Mouse (Mus musculus) intestine, embryonic 14.5 days (tissue): ENCODE data around the gene Celf5. TPM values are rescaled to one million over a fixed set of nuclear protein-coding genes. Genes with fewer than 3 reads are reported as not detected.

Source experiments
- ATAC-seq: fragments of 200-750 bp; cut with Nextera tagmentation; replicated peaks from 2 replicates; pipeline ENCODE4 v1.8.0; 2017; ENCODE audit warnings: low read depth, moderate number of reproducible peaks, moderate TSS enrichment, moderate library complexity; ENCODE audit not compliant: low FRiP score, low TSS enrichment
- DNase-seq: peaks from one replicate; pipeline ENCODE4 v3.0.0-alpha.2; 2018; ENCODE audit warnings: low spot score
- H3K27ac ChIP-seq: fragments of 300-500 bp; sonication (generic); 2 replicates; pipeline ENCODE4 v1.5.1; 2014; ENCODE audit warnings: low read depth, mild to moderate bottlenecking, control low read depth
- H3K27me3 ChIP-seq: fragments of 300-500 bp; sonication (generic); replicated peaks from 2 replicates; pipeline ENCODE4 v1.6.1; 2014; ENCODE audit warnings: low read length, control low read depth; ENCODE audit not compliant: control insufficient read depth, insufficient read depth
- H3K36me3 ChIP-seq: fragments of 300-500 bp; sonication (generic); 2 replicates; pipeline ENCODE4 v1.6.1; 2014; ENCODE audit warnings: low read length, control low read depth; ENCODE audit not compliant: control insufficient read depth, insufficient read depth
- H3K4me1 ChIP-seq: fragments of 300-500 bp; sonication (generic); replicated peaks from 2 replicates; pipeline ENCODE4 v1.6.1; 2014; ENCODE audit warnings: low read length, control low read depth, mixed read lengths; ENCODE audit not compliant: control insufficient read depth, insufficient read depth
- H3K4me2 ChIP-seq: fragments of 300-500 bp; sonication (generic); 2 replicates; pipeline ENCODE4 v1.6.1; 2014; ENCODE audit warnings: low read length
- H3K4me3 ChIP-seq: fragments of 300-500 bp; sonication (generic); 2 replicates; pipeline ENCODE4 v1.5.1; 2014; ENCODE audit warnings: low read depth, low read length, control low read depth, mixed read lengths
- H3K9ac ChIP-seq: fragments of 300-500 bp; sonication (generic); 2 replicates; pipeline ENCODE4 v1.6.1; 2014; ENCODE audit warnings: mild to moderate bottlenecking, low read length
- H3K9me3 ChIP-seq: fragments of 300-500 bp; sonication (generic); 2 replicates; pipeline ENCODE4 v1.6.1; 2016; ENCODE audit warnings: low read length, control low read depth; ENCODE audit not compliant: control insufficient read depth
- WGBS: fragments of 180-500 bp; shearing (Covaris S2); extraction: QIAGEN DNeasy Blood & Tissue Kit; methylation state at CpG from one replicate; pipeline ENCODE4 v1.1.7; 2014; 5-methylcytosine and 5-hydroxymethylcytosine counted together
- polyA plus RNA-seq: library from polyadenylated mRNA; unstranded; fragments of >200 nt; fragmentation: Nextera tagmentation; extraction: Ambion mirVana; gene quantifications from 2 replicates; pipeline ENCODE4 v1.2.1, GENCODE M21; 2014

Celf5 gene
- polyA plus RNA-seq, 1 experiment from 2014 or later = 1.3 TPM

GRCm38 (mm10) chr10:81486496-81486895 lies 4.0 kb upstream of the Celf5 start:
- Histone ChIP-seq H3K4me1 (no peaks in the 10 kb centered on the region), H3K27me3 (peaks cover 10% of the 10 kb centered on the region), H3K9me3 (no peaks in the 10 kb centered on the region), H3K36me3 (peaks cover 56% of the 10 kb centered on the region), H3K4me2 (no peak overlapping the region), H3K27ac (no peak overlapping the region), H3K9ac (no peak overlapping the region), H3K4me3 (no peak overlapping the region)
- WGBS = 84% methylated on average over 10 of the region's 10 CpGs
- DNase-seq = no peak
- no peak for ATAC-seq

- 72% methylated on average over 7 of the region's 7 CpGs for WGBS
- H3K27ac ChIP-seq = no peak overlapping the region
- H3K4me2 ChIP-seq = no peak overlapping the region
- no peak overlapping the region for H3K4me3 ChIP-seq
- no peaks in the 10 kb centered on the region for H3K9me3 ChIP-seq
- H3K27me3 ChIP-seq = peaks cover 20% of the 10 kb centered on the region
- H3K9ac ChIP-seq = no peak overlapping the region
- no peak for DNase-seq
- ATAC-seq = no peak
- peaks cover 46% of the 10 kb centered on the region for H3K36me3 ChIP-seq
- no peaks in the 10 kb centered on the region for H3K4me1 ChIP-seq
Observed at GRCm38 (mm10) chr10:81485479-81486018, 3.0 kb upstream of the Celf5 start.

- ATAC-seq (no peak), DNase-seq (no peak)
- Histone ChIP-seq H3K4me2 (no peak overlapping the region), H3K27ac (no peak overlapping the region), H3K4me1 (no peaks in the 10 kb centered on the region), H3K36me3 (peaks cover 41% of the 10 kb centered on the region), H3K9me3 (no peaks in the 10 kb centered on the region), H3K9ac (no peak overlapping the region), H3K4me3 (no peak overlapping the region), H3K27me3 (peaks cover 24% of the 10 kb centered on the region)
- 22% methylated on average over 2 of the region's 2 CpGs for WGBS
Observed at GRCm38 (mm10) chr10:81485060-81485449, 2.5 kb upstream of the Celf5 start.

GRCm38 (mm10) chr10:81484441-81485059 lies 2.0 kb upstream of the Celf5 start:
- Histone ChIP-seq H3K36me3 (peaks cover 36% of the 10 kb centered on the region), H3K9me3 (no peaks in the 10 kb centered on the region), H3K27me3 (peaks cover 24% of the 10 kb centered on the region), H3K27ac (no peak overlapping the region), H3K4me2 (no peak overlapping the region), H3K4me3 (no peak overlapping the region), H3K4me1 (no peaks in the 10 kb centered on the region), H3K9ac (no peak overlapping the region)
- ATAC-seq (no peak), DNase-seq (no peak)
- 64% methylated on average over 6 of the region's 6 CpGs for WGBS

- Histone ChIP-seq H3K36me3 (peaks cover 31% of the 10 kb centered on the region), H3K4me3 (no peak overlapping the region), H3K9me3 (no peaks in the 10 kb centered on the region), H3K4me1 (no peaks in the 10 kb centered on the region), H3K4me2 (no peak overlapping the region), H3K27ac (no peak overlapping the region), H3K9ac (no peak overlapping the region), H3K27me3 (peaks cover 24% of the 10 kb centered on the region)
- ATAC-seq (no peak), DNase-seq (no peak)
- 18% methylated on average over 9 of the region's 9 CpGs for WGBS
Observed at GRCm38 (mm10) chr10:81483983-81484382, 1.5 kb upstream of the Celf5 start.

GRCm38 (mm10) chr10:81481605-81482532 lies 640 bp downstream of the Celf5 start:
- Histone ChIP-seq H3K36me3 (peaks cover 10% of the 10 kb centered on the region), H3K9me3 (no peaks in the 10 kb centered on the region), H3K27ac (no peak overlapping the region), H3K27me3 (peaks cover 30% of the 10 kb centered on the region), H3K9ac (0 out of 2 replicates have a peak overlapping the region, but pooled peaks have one; percentile 16), H3K4me2 (peak overlapping the region; percentile 70), H3K4me1 (no peaks in the 10 kb centered on the region), H3K4me3 (peak overlapping the region; percentile 42)
- 3% methylated on average over 35 of the region's 35 CpGs for WGBS
- DNase-seq = no peak
- no peak for ATAC-seq

- Histone ChIP-seq H3K4me1 (0 out of 2 replicates have a peak, but pooled peaks cover 4% of the 10 kb centered on the region), H3K36me3 (no peaks in the 10 kb centered on the region), H3K4me2 (no peak overlapping the region), H3K9me3 (no peaks in the 10 kb centered on the region), H3K27ac (no peak overlapping the region), H3K4me3 (no peak overlapping the region), H3K9ac (no peak overlapping the region), H3K27me3 (peaks cover 53% of the 10 kb centered on the region)
- WGBS = 73% methylated on average over 10 of the region's 10 CpGs
- DNase-seq = no peak
- ATAC-seq = no peak
Observed at GRCm38 (mm10) chr10:81474461-81474860, 8.0 kb downstream of the Celf5 start.

- DNase-seq = no peak
- Histone ChIP-seq H3K27ac (no peak overlapping the region), H3K4me2 (no peak overlapping the region), H3K4me3 (no peak overlapping the region), H3K4me1 (0 out of 2 replicates have a peak, but pooled peaks cover 4% of the 10 kb centered on the region), H3K36me3 (no peaks in the 10 kb centered on the region), H3K9ac (no peak overlapping the region), H3K9me3 (no peaks in the 10 kb centered on the region), H3K27me3 (peaks cover 53% of the 10 kb centered on the region)
- no peak for ATAC-seq
- 3% methylated on average over 22 of the region's 22 CpGs for WGBS
Observed at GRCm38 (mm10) chr10:81473003-81473451, 9.5 kb downstream of the Celf5 start.
